Mouse (Mus musculus) erythroblast, embryonic 14.5 days (primary cell): ENCODE results near the gene Ccdc62.

Experiments
- GATA1 ChIP-seq: IDR thresholded peaks from 2 replicates; pipeline ENCODE4 v1.6.1; 2012; ENCODE audit warnings: low read length, inconsistent platforms, mixed read lengths
- TAL1 ChIP-seq: IDR thresholded peaks from 3 replicates; pipeline ENCODE4 v1.6.1; 2012; ENCODE audit warnings: low read length, inconsistent platforms, mixed read lengths

DNA sequence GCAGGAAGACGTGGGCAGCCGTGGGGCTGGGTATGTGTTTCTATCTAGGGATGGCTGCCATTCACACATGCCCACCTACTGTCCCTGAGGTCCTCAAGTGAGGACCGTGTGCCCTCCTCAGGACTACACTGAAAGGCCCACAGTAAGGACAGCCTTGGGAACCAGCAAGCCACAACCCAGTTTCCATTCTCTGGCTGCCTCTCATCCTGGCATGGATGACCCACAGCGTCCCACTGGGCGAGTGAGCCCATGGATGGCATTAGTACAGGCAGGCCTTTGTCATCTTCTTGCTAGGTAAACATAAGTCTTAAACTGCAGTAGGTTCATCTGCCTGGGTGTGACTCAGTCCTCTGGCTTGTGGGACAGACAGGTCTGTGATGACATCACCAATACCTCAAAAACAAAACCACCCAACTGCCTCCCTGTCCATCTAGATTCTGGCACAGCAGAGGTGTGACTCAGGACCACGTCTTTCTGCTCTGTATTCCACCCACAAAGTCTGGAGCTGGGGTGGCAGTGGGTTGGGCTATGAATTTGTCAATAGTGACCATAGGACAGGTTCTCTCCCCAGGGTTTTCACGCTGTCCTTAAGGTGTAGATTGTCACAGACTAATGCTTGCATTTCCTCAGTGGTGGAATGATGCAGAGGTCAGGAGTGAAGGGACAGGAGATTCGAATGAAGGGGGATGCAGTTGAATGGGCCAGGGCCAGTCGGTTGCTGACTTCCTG is 50.2 kb downstream of the Ccdc62 start:
- TF ChIP-seq GATA1 (no peak), TAL1 (no peak)
